Mouse (Mus musculus) neural tube, embryonic 13.5 days (tissue): ENCODE results near the gene Capn12. TPM values are rescaled to one million over a fixed set of nuclear protein-coding genes. Genes with fewer than 3 reads are reported as not detected.
A peak's percentile ranks its signal among the peaks of the same experiment; 100 is the strongest.
"Not testable (repeated sequence)": the region's sequence is repeated elsewhere in the genome, so short reads cannot be mapped to it uniquely, and the experiment has no call there.

Experiments used
- ATAC-seq: fragments of 200-750 bp; cut with Nextera tagmentation; 2 replicates; pipeline ENCODE4 v1.8.0; 2017; ENCODE audit warnings: low read depth, mild to moderate bottlenecking, moderate TSS enrichment, moderate library complexity
- H3K27ac ChIP-seq: fragments of 300-500 bp; sonication (generic); replicated peaks from 2 replicates; pipeline ENCODE4 v1.5.1; 2015; ENCODE audit warnings: moderate library complexity, mild to moderate bottlenecking, inconsistent platforms
- H3K27me3 ChIP-seq: fragments of 300-500 bp; sonication (generic); 2 replicates; pipeline ENCODE4 v1.6.1; 2015; ENCODE audit warnings: mild to moderate bottlenecking, inconsistent platforms
- H3K36me3 ChIP-seq: fragments of 300-500 bp; sonication (generic); 2 replicates; pipeline ENCODE4 v1.6.1; 2015; ENCODE audit warnings: mild to moderate bottlenecking, inconsistent platforms
- H3K4me1 ChIP-seq: fragments of 300-500 bp; sonication (generic); replicated peaks from 2 replicates; pipeline ENCODE4 v1.6.1; 2015; ENCODE audit warnings: inconsistent platforms
- H3K4me2 ChIP-seq: fragments of 300-500 bp; sonication (generic); 2 replicates; pipeline ENCODE4 v1.6.1; 2015; ENCODE audit warnings: inconsistent platforms, mild to moderate bottlenecking, moderate library complexity
- H3K4me3 ChIP-seq: fragments of 300-500 bp; sonication (generic); 2 replicates; pipeline ENCODE4 v1.5.1; 2015; ENCODE audit warnings: mild to moderate bottlenecking, inconsistent platforms
- H3K9ac ChIP-seq: fragments of 300-500 bp; sonication (generic); 2 replicates; pipeline ENCODE4 v1.6.1; 2015; ENCODE audit warnings: moderate library complexity, mild to moderate bottlenecking, inconsistent platforms
- H3K9me3 ChIP-seq: fragments of 300-500 bp; sonication (generic); 2 replicates; pipeline ENCODE4 v1.6.1; 2016; ENCODE audit warnings: inconsistent platforms
- WGBS: fragments of 180-500 bp; shearing (Covaris S2); methylation state at CpG from one replicate; pipeline ENCODE4 v1.1.7; 2015; 5-methylcytosine and 5-hydroxymethylcytosine counted together
- polyA plus RNA-seq: library from polyadenylated mRNA; unstranded; fragments of >200 nt; fragmentation: Nextera tagmentation; extraction: Ambion mirVana; gene quantifications from 2 replicates; pipeline ENCODE4 v1.2.1, GENCODE M21; 2015

Capn12 gene
- polyA plus RNA-seq, 1 experiment from 2014 or later = 0.29 TPM

GRCm38 (mm10) chr7:28864288-28864750, 16.9 kb upstream of the Capn12 start:
- no peak overlapping the region for H3K9ac ChIP-seq
- H3K4me1 ChIP-seq = peaks cover 20% of the 10 kb centered on the region
- H3K36me3 ChIP-seq = no peaks in the 10 kb centered on the region
- 0 out of 2 replicates have a peak overlapping the region, but pooled peaks have one; percentile 2 for H3K4me2 ChIP-seq
- WGBS = 43% methylated on average over 9 of the region's 9 CpGs
- no peak overlapping the region for H3K27ac ChIP-seq
- H3K27me3 ChIP-seq = no peaks in the 10 kb centered on the region
- no peak for ATAC-seq
- no peaks in the 10 kb centered on the region for H3K9me3 ChIP-seq
- no peak overlapping the region for H3K4me3 ChIP-seq

GRCm38 (mm10) chr7:28865481-28866300, 15.5 kb upstream of the Capn12 start:
- 44% methylated on average over 33 of the region's 33 CpGs for WGBS
- H3K4me2 ChIP-seq = peak overlapping the region; percentile 51
- H3K9me3 ChIP-seq = no peaks in the 10 kb centered on the region
- H3K4me1 ChIP-seq = peaks cover 20% of the 10 kb centered on the region
- peak overlapping the region; percentile 26 for H3K4me3 ChIP-seq
- H3K27ac ChIP-seq = no peak overlapping the region
- no peaks in the 10 kb centered on the region for H3K27me3 ChIP-seq
- H3K36me3 ChIP-seq = no peaks in the 10 kb centered on the region
- peak overlapping the region; percentile 62 for H3K9ac ChIP-seq
- peak; percentile 73 for ATAC-seq

- no peaks in the 10 kb centered on the region for H3K36me3 ChIP-seq
- no peak overlapping the region for H3K4me2 ChIP-seq
- no peak overlapping the region for H3K27ac ChIP-seq
- no peak overlapping the region for H3K9ac ChIP-seq
- H3K4me3 ChIP-seq = no peak overlapping the region
- H3K9me3 ChIP-seq = no peaks in the 10 kb centered on the region
- H3K4me1 ChIP-seq = peaks cover 20% of the 10 kb centered on the region
- peak; percentile 34; the same call in 1 of the 2 replicates for ATAC-seq
- 89% methylated on average over 28 of the region's 28 CpGs for WGBS
- no peaks in the 10 kb centered on the region for H3K27me3 ChIP-seq
These were observed 14.3 kb upstream of the Capn12 start for GRCm38 (mm10) chr7:28866769-28867507.

- 0 out of 2 replicates have a peak overlapping the region, but pooled peaks have one; percentile 9 for H3K4me2 ChIP-seq
- H3K27ac ChIP-seq, H3K27me3 ChIP-seq, H3K4me3 ChIP-seq, H3K9ac ChIP-seq, ATAC-seq, H3K9me3 ChIP-seq, H3K36me3 ChIP-seq: not testable (repeated sequence)
- peaks cover 20% of the 10 kb centered on the region for H3K4me1 ChIP-seq
- WGBS = 29% methylated on average over 23 of the region's 23 CpGs
These were observed 13.5 kb upstream of the Capn12 start for GRCm38 (mm10) chr7:28867508-28868340.

GRCm38 (mm10) chr7:28870901-28871664, 10.1 kb upstream of the Capn12 start:
- H3K36me3 ChIP-seq = no peaks in the 10 kb centered on the region
- peaks cover 3% of the 10 kb centered on the region for H3K4me1 ChIP-seq
- H3K27ac ChIP-seq = no peak overlapping the region
- no peaks in the 10 kb centered on the region for H3K9me3 ChIP-seq
- H3K4me3 ChIP-seq = no peak overlapping the region
- no peak for ATAC-seq
- no peak overlapping the region for H3K4me2 ChIP-seq
- no peak overlapping the region for H3K9ac ChIP-seq
- no peaks in the 10 kb centered on the region for H3K27me3 ChIP-seq
- WGBS = 91% methylated on average over 24 of the region's 24 CpGs

- no peaks in the 10 kb centered on the region for H3K9me3 ChIP-seq
- H3K27me3 ChIP-seq = no peaks in the 10 kb centered on the region
- H3K27ac ChIP-seq = no peak overlapping the region
- no peak overlapping the region for H3K9ac ChIP-seq
- 63% methylated on average over 2 of the region's 2 CpGs for WGBS
- ATAC-seq = no peak
- H3K4me2 ChIP-seq = no peak overlapping the region
- H3K4me1 ChIP-seq = no peaks in the 10 kb centered on the region
- H3K4me3 ChIP-seq = no peak overlapping the region
- H3K36me3 ChIP-seq = no peaks in the 10 kb centered on the region
These were observed 6.7 kb upstream of the Capn12 start for GRCm38 (mm10) chr7:28874565-28874964.

- Histone ChIP-seq H3K27me3 (no peaks in the 10 kb centered on the region), H3K4me3 (no peak overlapping the region), H3K4me2 (no peak overlapping the region), H3K36me3 (no peaks in the 10 kb centered on the region), H3K27ac (no peak overlapping the region), H3K9me3 (no peaks in the 10 kb centered on the region), H3K9ac (no peak overlapping the region), H3K4me1 (no peaks in the 10 kb centered on the region)
- ATAC-seq = no peak
- 79% methylated on average over 4 of the region's 4 CpGs for WGBS
These were observed 5.1 kb upstream of the Capn12 start for GRCm38 (mm10) chr7:28876099-28876498.

GRCm38 (mm10) chr7:28877155-28877554, 4.1 kb upstream of the Capn12 start:
- ATAC-seq = no peak
- Histone ChIP-seq H3K36me3 (no peaks in the 10 kb centered on the region), H3K9me3 (no peaks in the 10 kb centered on the region), H3K9ac (no peak overlapping the region), H3K4me1 (0 out of 2 replicates have a peak, but pooled peaks cover 3% of the 10 kb centered on the region), H3K27ac (no peak overlapping the region), H3K27me3 (no peaks in the 10 kb centered on the region), H3K4me3 (no peak overlapping the region), H3K4me2 (no peak overlapping the region)
- 88% methylated on average over 7 of the region's 7 CpGs for WGBS

- no peaks in the 10 kb centered on the region for H3K27me3 ChIP-seq
- H3K4me1 ChIP-seq = 0 out of 2 replicates have a peak, but pooled peaks cover 3% of the 10 kb centered on the region
- 82% methylated on average over 4 of the region's 4 CpGs for WGBS
- no peak overlapping the region for H3K27ac ChIP-seq
- no peak overlapping the region for H3K4me3 ChIP-seq
- H3K9me3 ChIP-seq = no peaks in the 10 kb centered on the region
- H3K9ac ChIP-seq = no peak overlapping the region
- no peaks in the 10 kb centered on the region for H3K36me3 ChIP-seq
- no peak overlapping the region for H3K4me2 ChIP-seq
- no peak for ATAC-seq
These were observed 3.4 kb upstream of the Capn12 start for GRCm38 (mm10) chr7:28877856-28878255.

- ATAC-seq = no peak
- Histone ChIP-seq H3K36me3 (no peaks in the 10 kb centered on the region), H3K4me2 (no peak overlapping the region), H3K4me1 (0 out of 2 replicates have a peak, but pooled peaks cover 3% of the 10 kb centered on the region), H3K9me3 (no peaks in the 10 kb centered on the region), H3K27me3 (no peaks in the 10 kb centered on the region), H3K9ac (no peak overlapping the region), H3K27ac (no peak overlapping the region), H3K4me3 (no peak overlapping the region)
- 71% methylated on average over 7 of the region's 7 CpGs for WGBS
These were observed 1.6 kb upstream of the Capn12 start for GRCm38 (mm10) chr7:28879606-28880005.

GRCm38 (mm10) chr7:28880554-28880953, 668 bp upstream of the Capn12 start:
- Histone ChIP-seq H3K27ac (no peak overlapping the region), H3K27me3 (no peaks in the 10 kb centered on the region), H3K9ac (no peak overlapping the region), H3K4me1 (0 out of 2 replicates have a peak, but pooled peaks cover 3% of the 10 kb centered on the region), H3K9me3 (no peaks in the 10 kb centered on the region), H3K4me3 (no peak overlapping the region), H3K4me2 (no peak overlapping the region), H3K36me3 (no peaks in the 10 kb centered on the region)
- 74% methylated on average over 10 of the region's 10 CpGs for WGBS
- no peak for ATAC-seq
